Mouse (Mus musculus) limb, embryonic 12.5 days (tissue): Measurements from ENCODE around the gene Smg6. TPM values are rescaled to one million over a fixed set of nuclear protein-coding genes. Genes with fewer than 3 reads are reported as not detected.
A peak's percentile ranks its signal among the peaks of the same experiment; 100 is the strongest.

Experiments used
- ATAC-seq: fragments of 200-750 bp; cut with Nextera tagmentation; 2 replicates; pipeline ENCODE4 v1.8.0; 2017; ENCODE audit warnings: low read depth, moderate TSS enrichment; ENCODE audit not compliant: insufficient number of reproducible peaks, insufficient read depth, low FRiP score, low TSS enrichment
- H3K27ac ChIP-seq: fragments of 300-500 bp; sonication (generic); 2 replicates; pipeline ENCODE4 v1.5.1; 2016; ENCODE audit warnings: mild to moderate bottlenecking, moderate library complexity
- H3K27me3 ChIP-seq: fragments of 300-500 bp; sonication (generic); 2 replicates; pipeline ENCODE4 v1.6.1; 2016; ENCODE audit warnings: mild to moderate bottlenecking, moderate library complexity
- H3K36me3 ChIP-seq: fragments of 300-500 bp; sonication (generic); 2 replicates; pipeline ENCODE4 v1.6.1; 2016; ENCODE audit warnings: mild to moderate bottlenecking, moderate library complexity
- H3K4me1 ChIP-seq: fragments of 300-500 bp; sonication (generic); replicated peaks from 2 replicates; pipeline ENCODE4 v1.6.1; 2016
- H3K4me2 ChIP-seq: fragments of 300-500 bp; sonication (generic); 2 replicates; pipeline ENCODE4 v1.6.1; 2016; ENCODE audit warnings: mild to moderate bottlenecking, moderate library complexity
- H3K4me3 ChIP-seq: fragments of 300-500 bp; sonication (generic); replicated peaks from 2 replicates; pipeline ENCODE4 v1.5.1; 2016; ENCODE audit warnings: mild to moderate bottlenecking
- H3K9ac ChIP-seq: fragments of 300-500 bp; sonication (generic); replicated peaks from 2 replicates; pipeline ENCODE4 v1.6.1; 2016; ENCODE audit warnings: mild to moderate bottlenecking, moderate library complexity
- H3K9me3 ChIP-seq: fragments of 300-500 bp; sonication (generic); 2 replicates; pipeline ENCODE4 v1.6.1; 2016; ENCODE audit warnings: mild to moderate bottlenecking, moderate library complexity
- WGBS: fragments of 180-500 bp; shearing (Covaris S2); methylation state at CpG from one replicate; pipeline ENCODE4 v1.1.7; 2016; 5-methylcytosine and 5-hydroxymethylcytosine counted together
- polyA plus RNA-seq: library from polyadenylated mRNA; unstranded; fragments of >200 nt; fragmentation: Nextera tagmentation; extraction: Ambion mirVana; gene quantifications from 2 replicates; pipeline ENCODE4 v1.2.1, GENCODE M21; 2016

Gene Smg6
- polyA plus RNA-seq, 1 experiment from 2014 or later: 22.7 TPM

GRCm38 (mm10) chr11:75139122-75139963 is 213.7 kb downstream of the Smg6 start:
- Histone ChIP-seq H3K9ac (0 out of 2 replicates have a peak overlapping the region, but pooled peaks have one; percentile 13), H3K9me3 (no peaks in the 10 kb centered on the region), H3K27me3 (no peaks in the 10 kb centered on the region), H3K4me1 (peaks cover 87% of the 10 kb centered on the region), H3K4me2 (peak overlapping the region; percentile 20), H3K27ac (peak overlapping the region; percentile 88), H3K4me3 (no peak overlapping the region), H3K36me3 (peaks cover 22% of the 10 kb centered on the region)
- peak; percentile 82 for ATAC-seq
- WGBS: 15% methylated on average over 11 of the region's 11 CpGs

- Histone ChIP-seq H3K4me1 (peaks cover 82% of the 10 kb centered on the region), H3K27ac (peak overlapping the region; percentile 88), H3K9me3 (no peaks in the 10 kb centered on the region), H3K27me3 (no peaks in the 10 kb centered on the region), H3K9ac (no peak overlapping the region), H3K4me3 (no peak overlapping the region), H3K36me3 (peaks cover 26% of the 10 kb centered on the region), H3K4me2 (no peak overlapping the region)
- no peak for ATAC-seq
- 48% methylated on average over 5 of the region's 5 CpGs for WGBS
Measured at GRCm38 (mm10) chr11:75140431-75140830, 214.8 kb downstream of the Smg6 start.

GRCm38 (mm10) chr11:75141038-75141437 is 215.4 kb downstream of the Smg6 start:
- H3K9me3 ChIP-seq: no peaks in the 10 kb centered on the region
- 0 out of 2 replicates have a peak overlapping the region, but pooled peaks have one; percentile 0 for H3K4me2 ChIP-seq
- H3K9ac ChIP-seq: no peak overlapping the region
- no peak for ATAC-seq
- WGBS: 62% methylated on average over 3 of the region's 3 CpGs
- H3K27me3 ChIP-seq: no peaks in the 10 kb centered on the region
- peaks cover 26% of the 10 kb centered on the region for H3K36me3 ChIP-seq
- peaks cover 83% of the 10 kb centered on the region for H3K4me1 ChIP-seq
- H3K4me3 ChIP-seq: no peak overlapping the region
- peak overlapping the region; percentile 88 for H3K27ac ChIP-seq

- H3K4me3 ChIP-seq: no peak overlapping the region
- no peak for ATAC-seq
- peaks cover 26% of the 10 kb centered on the region for H3K36me3 ChIP-seq
- no peaks in the 10 kb centered on the region for H3K27me3 ChIP-seq
- no peak overlapping the region for H3K9ac ChIP-seq
- H3K27ac ChIP-seq: peak overlapping the region; percentile 88
- no peak overlapping the region for H3K4me2 ChIP-seq
- WGBS: 18% methylated on average over 1 of the region's 1 CpGs
- H3K4me1 ChIP-seq: peaks cover 82% of the 10 kb centered on the region
- no peaks in the 10 kb centered on the region for H3K9me3 ChIP-seq
Measured at GRCm38 (mm10) chr11:75141913-75142312, 216.3 kb downstream of the Smg6 start.

- Histone ChIP-seq H3K27ac (peak overlapping the region; percentile 88), H3K4me1 (peaks cover 83% of the 10 kb centered on the region), H3K36me3 (peaks cover 26% of the 10 kb centered on the region)
Measured at GRCm38 (mm10) chr11:75142749-75143148, 217.1 kb downstream of the Smg6 start.

GRCm38 (mm10) chr11:75145841-75146240 is 220.2 kb downstream of the Smg6 start:
- WGBS: 78% methylated on average over 2 of the region's 2 CpGs
- Histone ChIP-seq H3K36me3 (peaks cover 42% of the 10 kb centered on the region), H3K4me3 (no peak overlapping the region), H3K9ac (no peak overlapping the region), H3K27me3 (no peaks in the 10 kb centered on the region), H3K4me2 (no peak overlapping the region), H3K27ac (peak overlapping the region; percentile 13; the same call in 1 of the 2 replicates), H3K9me3 (no peaks in the 10 kb centered on the region), H3K4me1 (peaks cover 73% of the 10 kb centered on the region)
- ATAC-seq: no peak

More at GRCm38 (mm10) chr11:75142749-75143148, 217.1 kb downstream of the Smg6 start:
- Histone ChIP-seq H3K4me3 (no peak overlapping the region), H3K4me2 (no peak overlapping the region), H3K9ac (no peak overlapping the region), H3K27me3 (no peaks in the 10 kb centered on the region), H3K9me3 (no peaks in the 10 kb centered on the region)
- 73% methylated on average over 4 of the region's 4 CpGs for whole genome bisulfite sequencing
- ATAC-seq: no peak

GRCm38 (mm10) chr11:75147106-75147845 is 221.7 kb downstream of the Smg6 start:
- WGBS: 5% methylated on average over 11 of the region's 11 CpGs
- ATAC-seq: peak; percentile 94
- Histone ChIP-seq H3K9me3 (no peaks in the 10 kb centered on the region), H3K36me3 (peaks cover 47% of the 10 kb centered on the region), H3K4me3 (no peak overlapping the region), H3K4me1 (peaks cover 59% of the 10 kb centered on the region), H3K27me3 (no peaks in the 10 kb centered on the region), H3K9ac (no peak overlapping the region), H3K27ac (peak overlapping the region; percentile 92), H3K4me2 (peak overlapping the region; percentile 34)

- Histone ChIP-seq H3K9me3 (no peaks in the 10 kb centered on the region), H3K9ac (no peak overlapping the region), H3K27ac (peak overlapping the region; percentile 92), H3K4me1 (peaks cover 53% of the 10 kb centered on the region), H3K36me3 (peaks cover 44% of the 10 kb centered on the region), H3K4me3 (no peak overlapping the region), H3K4me2 (peak overlapping the region; percentile 33), H3K27me3 (no peaks in the 10 kb centered on the region)
- peak; percentile 83 for ATAC-seq
- WGBS: 13% methylated on average over 3 of the region's 3 CpGs
Measured at GRCm38 (mm10) chr11:75147846-75148168, 222.2 kb downstream of the Smg6 start.

- H3K27ac ChIP-seq: peak overlapping the region; percentile 92
- 80% methylated on average over 10 of the region's 11 CpGs for WGBS
- peak overlapping the region; percentile 33 for H3K4me2 ChIP-seq
- H3K36me3 ChIP-seq: peaks cover 37% of the 10 kb centered on the region
- no peak overlapping the region for H3K9ac ChIP-seq
- no peak for ATAC-seq
- H3K4me3 ChIP-seq: no peak overlapping the region
- H3K27me3 ChIP-seq: no peaks in the 10 kb centered on the region
- peaks cover 50% of the 10 kb centered on the region for H3K4me1 ChIP-seq
- H3K9me3 ChIP-seq: no peaks in the 10 kb centered on the region
Measured at GRCm38 (mm10) chr11:75148332-75149035, 222.9 kb downstream of the Smg6 start.

- H3K9me3 ChIP-seq: no peaks in the 10 kb centered on the region
- no peak overlapping the region for H3K9ac ChIP-seq
- H3K4me3 ChIP-seq: no peak overlapping the region
- no peak overlapping the region for H3K4me2 ChIP-seq
- WGBS: 83% methylated on average over 1 of the region's 1 CpGs
- ATAC-seq: no peak
- H3K4me1 ChIP-seq: peaks cover 56% of the 10 kb centered on the region
- no peak overlapping the region for H3K27ac ChIP-seq
- H3K36me3 ChIP-seq: peaks cover 25% of the 10 kb centered on the region
- H3K27me3 ChIP-seq: no peaks in the 10 kb centered on the region
Measured at GRCm38 (mm10) chr11:75150346-75150745, 224.7 kb downstream of the Smg6 start.
